Mouse (Mus musculus) heart, adult 2 months (tissue): Measurements from ENCODE around the gene Pdzrn3.

Source experiments
- CTCF ChIP-seq: fragments of 200-600 bp; IDR thresholded peaks from 2 replicates; pipeline ENCODE4 v1.8.1; 2022; ENCODE audit warnings: antibody characterized with exemption, mild to moderate bottlenecking, moderate library complexity
- EP300 ChIP-seq: fragments of 200-500 bp; IDR thresholded peaks from 2 replicates; pipeline ENCODE4 v1.6.1; 2011; ENCODE audit warnings: low read depth, low read length, control low read depth; ENCODE audit not compliant: insufficient read depth
- POLR2A ChIP-seq: fragments of 200-500 bp; IDR thresholded peaks from 2 replicates; pipeline ENCODE4 v1.6.1; 2011; ENCODE audit warnings: mild to moderate bottlenecking, low read depth, low read length, control low read depth; ENCODE audit not compliant: insufficient read depth

DNA sequence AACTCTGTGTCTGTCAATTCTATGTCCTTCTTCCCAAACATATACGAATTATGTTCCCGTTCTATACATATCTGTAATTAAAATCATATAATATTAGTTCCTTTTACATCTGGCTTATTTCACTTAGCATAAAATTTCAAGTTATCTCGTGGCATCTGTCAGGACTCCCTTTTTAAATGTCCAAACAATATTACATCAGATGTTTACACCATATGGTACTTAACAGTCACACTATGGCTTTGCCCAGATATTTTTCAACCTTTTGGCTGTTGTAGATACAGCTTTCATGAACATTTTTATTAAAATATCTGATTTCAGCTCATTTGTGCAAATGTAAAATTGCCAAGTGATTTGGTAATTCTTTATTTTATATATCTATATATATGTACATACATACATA is 242.3 kb downstream of the Pdzrn3 start:
- no peak for TF ChIP-seq POLR2A
- no peak for TF ChIP-seq CTCF
- no peak for TF ChIP-seq EP300
